Mouse (Mus musculus): ENCODE data around the gene Il18rap. TPM values are rescaled to one million over a fixed set of nuclear protein-coding genes. Genes with fewer than 3 reads are reported as not detected.

The Il18rap gene
- polyA plus RNA-seq, 1 experiment from 2014 or later: 0.28 TPM

Other genes starting within 250 kb of the Il18rap start
- gene Il1rl2, start 190.8 kb upstream of the Il18rap start, polyA plus RNA-seq (2014; fragmentation: Nextera tagmentation; extraction: Ambion mirVana): 3.4 and 4.3 TPM in 2 replicates
- 0.31 and 0.39 TPM in 2 replicates for gene Il1rl1, start 85.8 kb upstream of the Il18rap start, polyA plus RNA-seq (2014; fragmentation: Nextera tagmentation; extraction: Ambion mirVana)
- 0.37 and 0.47 TPM in 2 replicates for gene Il18r1, start 49.8 kb upstream of the Il18rap start, polyA plus RNA-seq (2014; fragmentation: Nextera tagmentation; extraction: Ambion mirVana)
- not detected in 2 replicates for gene Slc9a4, start 64.7 kb downstream of the Il18rap start, polyA plus RNA-seq (2014; fragmentation: Nextera tagmentation; extraction: Ambion mirVana)
- gene Slc9a2, start 165.2 kb downstream of the Il18rap start, polyA plus RNA-seq (2014; fragmentation: Nextera tagmentation; extraction: Ambion mirVana): 0.16 and 0.20 TPM in 2 replicates